In genomic region chr13:21402848-21403247, GRCm38 (mm10) we compare ENCODE assay signal across 9 mouse cellular contexts. TPM values are rescaled to one million over a fixed set of nuclear protein-coding genes. Genes with fewer than 3 reads are reported as not detected.
A peak's percentile ranks its signal among the peaks of the same experiment; 100 is the strongest.
DNase-seq lines count a peak whose midpoint lies in the region; ATAC-seq and TF ChIP-seq lines count a peak whose summit lies in the region.
"Had no signal": no experiment of that assay in that cellular context is flagged by ENCODE, and none has a peak within 500 bp of the region (broad histone marks: within the 10 kb centered on the region; RNA-seq: fewer than 3 reads in every experiment).

No protein-coding gene starts in this region.

- H3K4me2 ChIP-seq in lung, postnatal 0 days (replicated peaks; ENCODE audit: low read depth, low read length), result peak overlapping the region; percentile 67
- H3K4me2 ChIP-seq in forebrain, embryonic 12.5 days, result peak overlapping the region; percentile 63
- peak overlapping the region; percentile 44 for H3K4me2 ChIP-seq in limb, embryonic 15.5 days
- peak overlapping the region; percentile 55 for H3K4me2 ChIP-seq in stomach, embryonic 14.5 days (replicated peaks; ENCODE audit: low read depth, low read length)

- no peak for DNase-seq in lung, postnatal 0 days (ENCODE audit: low spot score)
- DNase-seq in lung, postnatal 25 days (ENCODE audit: low spot score), result no peak
- DNase-seq in spleen, postnatal 10 days (ENCODE audit: low spot score in 2 of 2), result no peak
- no peak for DNase-seq in frontal cortex, adult 2 months (ENCODE audit: extremely low spot score in 1 of 2, low spot score in 1 of 2)
- DNase-seq in adrenal gland, adult 18-20 months (ENCODE audit: low spot score in 2 of 2), result no peak

- H3K27me3 ChIP-seq in lung, postnatal 0 days (replicated peaks; ENCODE audit: insufficient read depth, low read length), result no peaks in the 10 kb centered on the region
- 0 out of 2 replicates have a peak, but pooled peaks cover 9% of the 10 kb centered on the region for H3K27me3 ChIP-seq in forebrain, embryonic 12.5 days
- no peaks in the 10 kb centered on the region for H3K27me3 ChIP-seq in limb, embryonic 15.5 days
- no peaks in the 10 kb centered on the region for H3K27me3 ChIP-seq in stomach, embryonic 14.5 days (ENCODE audit: control insufficient read depth, insufficient read depth, low read length)

- H3K9me3 ChIP-seq in lung, postnatal 0 days (ENCODE audit: low read length), result no peaks in the 10 kb centered on the region
- no peaks in the 10 kb centered on the region for H3K9me3 ChIP-seq in forebrain, embryonic 12.5 days
- no peaks in the 10 kb centered on the region for H3K9me3 ChIP-seq in limb, embryonic 15.5 days
- H3K9me3 ChIP-seq in stomach, embryonic 14.5 days (ENCODE audit: control insufficient read depth, low read depth, low read length), result no peaks in the 10 kb centered on the region

- H3K4me1 ChIP-seq in lung, postnatal 0 days (ENCODE audit: insufficient read depth, low read depth, low read length), result peaks cover 5% of the 10 kb centered on the region; the same call in 1 of the 2 replicates
- peaks cover 19% of the 10 kb centered on the region for H3K4me1 ChIP-seq in forebrain, embryonic 12.5 days
- peaks cover 18% of the 10 kb centered on the region; the same call in 1 of the 2 replicates for H3K4me1 ChIP-seq in limb, embryonic 15.5 days
- no peaks in the 10 kb centered on the region for H3K4me1 ChIP-seq in stomach, embryonic 14.5 days (ENCODE audit: control insufficient read depth, insufficient read depth, low read length)

- no peak for TF ChIP-seq EP300 in lung, postnatal 0 days (IDR thresholded peaks at IDR 0.05)

- WGBS in lung, postnatal 0 days, result 0% methylated on average over 2 of the region's 2 CpGs
- 2% methylated on average over 2 of the region's 2 CpGs for WGBS in forebrain, embryonic 12.5 days
- WGBS in limb, embryonic 15.5 days, result 0% methylated on average over 2 of the region's 2 CpGs
- 0% methylated on average over 2 of the region's 2 CpGs for WGBS in stomach, embryonic 14.5 days

- H3K4me3 ChIP-seq in lung, postnatal 0 days (ENCODE audit: low read depth, low read length), result peak overlapping the region; percentile 76
- peak overlapping the region; percentile 81 for H3K4me3 ChIP-seq in forebrain, embryonic 12.5 days (replicated peaks)
- H3K4me3 ChIP-seq in limb, embryonic 15.5 days, result peak overlapping the region; percentile 83
- H3K4me3 ChIP-seq in stomach, embryonic 14.5 days (ENCODE audit: low read depth, low read length), result peak overlapping the region; percentile 71

- no peak overlapping the region for H3K9ac ChIP-seq in lung, postnatal 0 days (replicated peaks; ENCODE audit: low read depth)
- H3K9ac ChIP-seq in forebrain, embryonic 12.5 days, result peak overlapping the region; percentile 89; the same call in 1 of the 2 replicates
- peak overlapping the region; percentile 90; the same call in 1 of the 2 replicates for H3K9ac ChIP-seq in limb, embryonic 15.5 days
- peak overlapping the region; percentile 56 for H3K9ac ChIP-seq in stomach, embryonic 14.5 days (replicated peaks; ENCODE audit: low read depth, low read length)

- peak overlapping the region; percentile 83; the same call in 1 of the 2 replicates for H3K27ac ChIP-seq in lung, postnatal 0 days (ENCODE audit: low read length)
- no peak overlapping the region for H3K27ac ChIP-seq in forebrain, embryonic 12.5 days
- H3K27ac ChIP-seq in limb, embryonic 15.5 days, result peak overlapping the region; percentile 77
- no peak overlapping the region; the same call in 1 of the 2 replicates for H3K27ac ChIP-seq in stomach, embryonic 14.5 days (ENCODE audit: low read length)

- H3K36me3 ChIP-seq in lung, postnatal 0 days (ENCODE audit: insufficient read depth, low read length), result no peaks in the 10 kb centered on the region
- peaks cover 7% of the 10 kb centered on the region for H3K36me3 ChIP-seq in forebrain, embryonic 12.5 days (replicated peaks)
- peaks cover 9% of the 10 kb centered on the region for H3K36me3 ChIP-seq in limb, embryonic 15.5 days
- H3K36me3 ChIP-seq in stomach, embryonic 14.5 days (ENCODE audit: control insufficient read depth, insufficient read depth, low read length), result peaks cover 14% of the 10 kb centered on the region; the same call in 1 of the 2 replicates

- peak; percentile 39 for ATAC-seq in lung, postnatal 0 days
- ATAC-seq in forebrain, embryonic 12.5 days (ENCODE audit: low FRiP score), result peak; percentile 45
- ATAC-seq in limb, embryonic 15.5 days (ENCODE audit: insufficient number of reproducible peaks, low FRiP score, low TSS enrichment, low read depth), result no peak
- 0 out of 2 replicates have a peak, but pooled peaks have one; percentile 39 for ATAC-seq in stomach, embryonic 14.5 days (ENCODE audit: insufficient number of reproducible peaks, insufficient read depth, low FRiP score, low read depth)

- no peak for TF ChIP-seq CTCF in lung, postnatal 0 days (IDR thresholded peaks at IDR 0.05)

RNA-seq across cellular contexts. Expression of gene Zkscan3, which starts 0.3 kb away (rescaled TPM):
- polyA plus RNA-seq in lung, postnatal 0 days (2015; fragmentation: Nextera tagmentation; extraction: Ambion mirVana), result 46.3 and 54.3 TPM in 2 replicates
- 96.5 and 97.3 TPM in 2 replicates for polyA plus RNA-seq in forebrain, embryonic 12.5 days (2016; fragmentation: Nextera tagmentation; extraction: Ambion mirVana)
- polyA plus RNA-seq in limb, embryonic 15.5 days (2015; fragmentation: Nextera tagmentation; extraction: Ambion mirVana), result 84.1 and 85.7 TPM in 2 replicates
- polyA plus RNA-seq in stomach, embryonic 14.5 days (2014; fragmentation: Nextera tagmentation; extraction: Ambion mirVana), result 81.3 and 85.7 TPM in 2 replicates
- polyA plus RNA-seq in frontal cortex, adult 2 months (2012; rRNA removed), result 47.9 and 52.0 TPM in 2 replicates
- 10 to 100 TPM; 61.1 to 72.4 TPM for total RNA-seq in adrenal gland, adult 18-20 months (2021)

RNA-seq across cellular contexts. Expression of gene Pgbd1, which starts 38.0 kb away (rescaled TPM):
- 0.87 TPM in 2 replicates for polyA plus RNA-seq in lung, postnatal 0 days (2015; fragmentation: Nextera tagmentation; extraction: Ambion mirVana)
- polyA plus RNA-seq in forebrain, embryonic 12.5 days (2016; fragmentation: Nextera tagmentation; extraction: Ambion mirVana), result 5.6 and 6.2 TPM in 2 replicates
- 2.4 and 2.5 TPM in 2 replicates for polyA plus RNA-seq in limb, embryonic 15.5 days (2015; fragmentation: Nextera tagmentation; extraction: Ambion mirVana)
- polyA plus RNA-seq in stomach, embryonic 14.5 days (2014; fragmentation: Nextera tagmentation; extraction: Ambion mirVana), result 2.3 and 3.1 TPM in 2 replicates
- polyA plus RNA-seq in frontal cortex, adult 2 months (2012; rRNA removed), result 2.5 and 3.1 TPM in 2 replicates
- total RNA-seq in adrenal gland, adult 18-20 months (2021), result under 1 TPM; 0.36 to 0.45 TPM

RNA-seq across cellular contexts. Expression of gene Zscan12, which starts 40.2 kb away (rescaled TPM):
- 6.4 and 6.8 TPM in 2 replicates for polyA plus RNA-seq in lung, postnatal 0 days (2015; fragmentation: Nextera tagmentation; extraction: Ambion mirVana)
- polyA plus RNA-seq in forebrain, embryonic 12.5 days (2016; fragmentation: Nextera tagmentation; extraction: Ambion mirVana), result 20.1 and 20.2 TPM in 2 replicates
- polyA plus RNA-seq in limb, embryonic 15.5 days (2015; fragmentation: Nextera tagmentation; extraction: Ambion mirVana), result 9.2 and 10.2 TPM in 2 replicates
- polyA plus RNA-seq in stomach, embryonic 14.5 days (2014; fragmentation: Nextera tagmentation; extraction: Ambion mirVana), result 11.5 and 12.3 TPM in 2 replicates
- 6.7 and 6.8 TPM in 2 replicates for polyA plus RNA-seq in frontal cortex, adult 2 months (2012; rRNA removed)
- total RNA-seq in adrenal gland, adult 18-20 months (2021), result 1 to 10 TPM; 9.5 to 9.8 TPM

RNA-seq across cellular contexts. Expression of gene Zscan26, which starts 50.7 kb away (rescaled TPM):
- polyA plus RNA-seq in lung, postnatal 0 days (2015; fragmentation: Nextera tagmentation; extraction: Ambion mirVana), result 30.2 and 33.0 TPM in 2 replicates
- polyA plus RNA-seq in forebrain, embryonic 12.5 days (2016; fragmentation: Nextera tagmentation; extraction: Ambion mirVana), result 20.9 and 21.3 TPM in 2 replicates
- 26.1 and 26.3 TPM in 2 replicates for polyA plus RNA-seq in limb, embryonic 15.5 days (2015; fragmentation: Nextera tagmentation; extraction: Ambion mirVana)
- 32.6 and 35.8 TPM in 2 replicates for polyA plus RNA-seq in stomach, embryonic 14.5 days (2014; fragmentation: Nextera tagmentation; extraction: Ambion mirVana)
- 61.5 and 66.1 TPM in 2 replicates for polyA plus RNA-seq in frontal cortex, adult 2 months (2012; rRNA removed)
- 10 to 100 TPM; 36.3 to 41.8 TPM for total RNA-seq in adrenal gland, adult 18-20 months (2021)

RNA-seq across cellular contexts. Expression of gene Olfr1367, which starts 56.1 kb away (rescaled TPM):
- polyA plus RNA-seq in lung, postnatal 0 days (2015; fragmentation: Nextera tagmentation; extraction: Ambion mirVana), result not detected in 2 replicates
- polyA plus RNA-seq in forebrain, embryonic 12.5 days (2016; fragmentation: Nextera tagmentation; extraction: Ambion mirVana), result not detected in 2 replicates
- polyA plus RNA-seq in limb, embryonic 15.5 days (2015; fragmentation: Nextera tagmentation; extraction: Ambion mirVana), result not detected in 2 replicates
- polyA plus RNA-seq in stomach, embryonic 14.5 days (2014; fragmentation: Nextera tagmentation; extraction: Ambion mirVana), result not detected in 2 replicates
- polyA plus RNA-seq in frontal cortex, adult 2 months (2012; rRNA removed), result not detected in 2 replicates
- not detected for total RNA-seq in adrenal gland, adult 18-20 months (2021)
- total RNA-seq: left cerebral cortex, postnatal 36 days had no signal

Comparison
In these comparisons a context has a peak if more than half of its experiments do, and no peak if none do; other contexts are left out.
1. H3K27ac ChIP-seq: peak in lung, postnatal 0 days (single experiment) and limb, embryonic 15.5 days (single experiment); none in forebrain, embryonic 12.5 days (single experiment) and stomach, embryonic 14.5 days (single experiment).
2. Peak in every context shown above with its lines, with median percentiles within 50 percentile points of each other: H3K4me2 ChIP-seq and H3K4me3 ChIP-seq.